Mouse (Mus musculus) G1E-ER4 (cell line): Measurements from ENCODE around the gene Drd3. TPM values are rescaled to one million over a fixed set of nuclear protein-coding genes. Genes with fewer than 3 reads are reported as not detected.

Source experiments
- GATA1 ChIP-seq: IDR thresholded peaks from one replicate; pipeline ENCODE4 v1.8.0; 2012; ENCODE audit warnings: low read length, inconsistent platforms
- polyA plus RNA-seq: library from polyadenylated mRNA; stranded (reverse); fragments of >175 nt; gene quantifications from 2 replicates; pipeline ENCODE4 v1.2.3, GENCODE M21; 2012

The Drd3 gene
- polyA plus RNA-seq: not detected in 2 replicates

DNA sequence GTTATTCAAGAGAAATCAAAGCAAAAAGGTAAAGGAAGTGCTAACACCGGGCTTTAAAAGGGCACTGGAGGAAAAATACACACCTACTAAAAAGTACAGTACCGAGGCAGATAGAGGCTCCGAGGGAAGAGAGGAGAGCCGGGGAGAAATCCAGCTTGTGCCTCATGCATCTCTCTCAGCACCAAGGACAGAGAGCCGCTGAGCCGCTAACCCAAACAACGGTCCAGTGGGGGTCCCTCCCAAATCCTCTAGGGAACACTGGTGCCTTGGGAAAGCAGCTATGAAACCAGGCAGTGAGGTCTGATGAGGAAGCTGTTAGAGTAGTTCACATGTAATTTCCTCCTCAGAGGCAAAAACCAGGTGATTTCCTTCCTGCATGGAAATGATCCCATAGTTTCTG lies at the start of gene Drd3:
TSS of gene Drd3 (plus strand) at position 276 of the 400 bp plus-strand sequence.
- TF ChIP-seq GATA1: no peak

DNA sequence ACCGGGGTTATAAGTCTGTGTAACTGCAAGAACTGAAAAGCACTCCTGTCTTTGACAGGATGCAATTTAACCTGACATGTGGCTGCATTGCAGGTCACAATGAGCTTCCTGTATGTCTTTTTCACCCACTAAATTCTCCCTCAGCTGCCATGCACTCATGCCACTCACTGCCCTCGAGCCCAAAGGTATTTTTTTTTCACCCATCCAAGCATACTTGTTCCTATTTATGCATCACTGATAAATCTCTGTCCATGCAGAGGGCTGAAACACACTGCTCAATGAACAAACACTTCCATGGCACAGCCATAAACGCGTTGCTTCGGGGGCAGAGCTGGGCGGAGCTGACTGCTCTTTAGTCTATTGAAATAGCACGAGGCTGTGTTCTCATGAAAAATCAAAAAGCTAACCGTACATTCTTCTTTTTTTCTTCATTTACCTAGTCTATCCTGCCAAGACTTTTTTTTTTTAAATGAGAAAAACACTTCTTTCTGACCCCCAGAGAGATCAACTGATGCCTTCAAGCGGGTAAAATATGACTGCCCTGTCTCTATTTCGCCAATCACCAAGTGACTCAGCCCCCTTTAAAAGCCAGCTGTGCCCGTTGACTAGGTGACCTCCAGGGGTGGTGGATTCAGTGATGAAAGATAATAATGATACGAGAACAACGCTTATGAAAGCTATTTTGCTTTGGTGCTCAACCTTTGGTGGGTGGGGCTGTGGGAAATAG lies 45.3 kb upstream of the Drd3 start:
- no peak for TF ChIP-seq GATA1

DNA sequence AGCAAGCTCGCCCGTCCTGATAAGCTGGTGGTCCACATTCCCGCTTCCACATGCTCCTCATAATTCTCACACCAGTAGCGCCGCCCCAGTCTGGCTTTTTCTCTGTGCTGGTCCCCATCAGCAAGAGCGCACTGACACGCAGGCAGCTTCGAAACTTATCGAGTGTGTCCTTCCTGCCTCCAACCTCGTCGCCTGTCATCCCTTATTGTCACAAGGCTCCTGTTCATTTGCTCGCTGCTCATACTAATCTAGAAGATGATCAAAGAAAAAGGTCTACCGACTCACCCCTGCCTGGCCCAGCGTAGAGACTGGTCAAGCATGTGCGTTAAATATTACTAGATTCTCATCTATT lies 44.8 kb upstream of the Drd3 start:
- no peak for TF ChIP-seq GATA1

DNA sequence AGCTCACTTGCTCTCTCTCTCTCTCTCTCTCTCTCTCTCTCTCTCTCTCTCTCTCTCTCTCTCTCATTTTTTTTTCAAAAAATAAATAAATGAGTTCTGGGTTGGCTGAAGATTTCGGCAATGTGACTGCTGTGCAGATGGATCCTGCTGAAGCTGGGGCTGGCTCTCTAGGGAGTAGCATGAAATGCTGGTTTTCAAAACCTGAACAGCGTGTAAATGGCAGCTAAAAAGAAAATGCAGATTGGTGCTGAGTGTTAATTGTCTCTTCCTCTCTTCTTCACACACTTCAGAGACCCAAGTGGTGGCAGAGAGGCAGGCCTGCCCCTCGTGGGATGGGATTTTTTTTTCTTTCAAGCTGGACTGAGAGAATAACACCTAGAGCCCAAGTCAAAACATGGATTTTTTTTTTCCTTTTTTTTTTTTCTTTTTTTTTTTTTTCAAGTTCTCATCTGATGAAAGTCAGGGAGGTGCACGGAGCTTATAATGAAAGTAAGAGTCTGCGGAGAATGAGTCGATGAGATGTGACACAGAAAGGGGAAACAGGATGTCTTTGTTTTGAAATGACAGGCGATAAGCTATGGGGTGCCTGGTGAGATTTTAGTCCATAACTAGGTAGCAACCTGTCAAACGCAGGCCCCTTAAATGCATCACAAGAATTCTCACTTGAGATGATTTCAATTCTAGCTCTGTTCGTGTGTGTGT lies 44.2 kb upstream of the Drd3 start:
- no peak for TF ChIP-seq GATA1

DNA sequence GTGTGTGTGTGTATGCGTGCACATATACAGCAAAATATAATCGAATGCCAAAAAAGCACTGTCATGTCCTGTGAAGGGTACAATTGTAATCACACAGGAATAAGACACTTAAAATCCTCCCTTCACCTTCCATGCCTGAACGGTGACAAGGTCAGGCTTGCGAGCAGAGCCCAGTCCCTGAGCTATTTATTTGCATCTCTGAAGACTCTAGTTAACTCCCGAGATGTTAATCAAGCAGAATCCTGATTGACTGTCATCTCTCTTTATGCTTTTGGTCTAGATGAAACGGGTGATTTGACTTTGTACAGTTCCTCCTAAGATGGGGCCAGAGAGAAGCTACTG lies 43.7 kb upstream of the Drd3 start:
- no peak for TF ChIP-seq GATA1

DNA sequence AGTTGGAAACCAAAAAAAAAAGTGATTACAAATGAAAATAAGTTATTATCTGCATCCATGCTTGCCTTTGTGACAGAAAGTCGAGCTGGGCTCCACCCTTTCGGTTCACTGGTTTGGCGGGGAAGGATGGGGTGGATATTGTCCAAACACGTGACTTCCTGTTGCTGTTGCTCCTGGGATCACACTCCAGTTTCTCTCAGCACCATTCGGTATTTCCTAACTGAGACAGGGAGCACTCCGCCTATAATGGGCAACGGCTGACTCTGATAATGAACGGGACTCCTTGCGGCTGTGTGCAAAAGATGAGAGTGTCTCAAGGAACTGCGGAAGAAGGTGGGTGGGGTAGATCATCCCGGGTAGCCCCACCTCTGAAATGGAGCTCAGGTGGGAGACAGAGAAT lies 43.2 kb upstream of the Drd3 start:
- no peak for TF ChIP-seq GATA1

DNA sequence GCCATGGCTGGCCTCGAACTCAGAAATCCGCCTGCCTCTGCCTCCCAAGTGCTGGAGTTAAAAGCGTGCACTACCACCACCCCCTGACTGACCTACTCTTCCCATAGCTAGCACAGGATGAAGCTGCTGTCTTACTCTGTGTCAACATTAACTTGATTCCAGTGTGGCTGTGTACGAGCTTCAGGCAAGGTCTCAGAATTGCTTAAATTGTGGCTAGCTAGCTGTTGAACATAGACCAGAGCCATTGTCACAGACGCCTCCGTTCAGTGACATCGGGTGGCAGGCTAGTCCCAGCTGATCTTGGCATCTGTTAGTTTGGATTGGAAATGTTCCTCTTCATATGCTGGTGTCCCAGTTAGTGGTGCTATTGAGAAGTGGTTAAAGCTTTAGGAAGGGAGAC lies 42.5 kb upstream of the Drd3 start:
- no peak for TF ChIP-seq GATA1

DNA sequence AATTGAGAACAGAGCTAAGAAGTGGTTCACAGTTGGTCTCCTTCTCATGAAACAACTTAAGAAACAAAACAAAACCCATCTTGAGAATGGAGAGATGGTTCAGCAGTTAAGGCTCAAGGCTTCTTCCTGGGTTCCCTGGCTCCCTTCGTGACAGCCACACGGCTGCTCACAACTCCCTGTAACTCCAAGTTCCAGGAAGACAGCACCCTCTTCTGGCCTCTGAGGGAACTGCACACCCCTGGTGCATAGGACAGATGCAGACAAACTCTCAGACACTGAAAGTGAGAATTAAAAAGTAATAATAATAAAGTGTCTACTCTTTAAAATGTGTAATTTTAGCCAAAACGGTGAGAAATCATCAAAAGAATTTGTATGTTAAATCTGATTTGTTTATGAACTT lies 29.4 kb upstream of the Drd3 start:
- TF ChIP-seq GATA1: no peak

DNA sequence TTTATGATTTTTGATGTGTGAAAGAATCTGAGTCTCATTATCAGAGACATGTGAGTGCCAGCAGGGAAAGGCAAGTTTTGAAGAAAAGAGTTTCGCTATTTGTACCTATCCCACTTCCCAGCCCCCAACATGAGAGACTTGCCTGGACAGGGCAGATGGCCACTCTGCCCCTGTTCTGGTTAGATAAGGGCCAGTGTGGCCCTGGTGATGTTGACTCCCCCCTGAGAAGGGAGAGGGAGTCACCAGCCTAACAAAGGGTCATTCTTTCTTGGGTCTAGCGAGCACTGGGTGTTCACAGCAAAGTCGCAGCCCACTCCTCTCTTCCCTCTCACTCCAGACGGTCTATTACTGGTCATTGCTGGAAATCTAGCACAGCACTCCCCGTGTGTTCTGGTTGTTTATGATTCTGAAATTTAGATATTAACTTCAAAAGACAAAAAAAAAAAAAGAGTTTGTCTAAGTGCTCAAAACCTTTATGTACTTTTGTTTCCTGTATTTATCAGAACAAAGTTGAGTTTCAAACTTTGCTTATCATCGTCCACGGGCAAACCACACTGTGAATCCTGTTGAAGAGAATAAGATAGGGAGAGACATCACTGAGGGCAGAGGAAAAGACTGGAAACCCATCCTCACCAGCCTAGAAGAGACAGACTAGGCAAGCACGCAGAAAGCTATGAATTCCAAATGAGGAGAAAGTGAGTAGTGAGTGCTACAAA lies 24.2 kb upstream of the Drd3 start:
- no peak for TF ChIP-seq GATA1

DNA sequence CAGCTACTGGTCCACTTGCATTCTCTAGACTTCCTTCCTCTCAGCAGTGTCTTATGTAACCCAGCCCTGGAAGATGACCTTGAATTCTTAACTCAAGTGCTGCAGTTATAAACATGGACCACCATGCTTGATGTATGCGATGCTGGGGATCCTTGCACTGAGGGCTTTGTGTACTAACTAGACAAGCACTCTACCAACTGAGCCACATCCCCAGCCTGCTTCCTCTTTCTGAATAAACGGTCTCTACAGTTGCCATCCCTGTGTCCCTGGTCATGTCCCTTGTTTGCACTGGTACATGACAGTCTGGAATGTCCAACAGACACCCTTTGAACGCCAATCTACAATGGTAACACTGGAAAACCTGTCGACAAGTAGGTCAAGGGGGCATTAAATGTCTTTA lies 23.5 kb upstream of the Drd3 start:
- TF ChIP-seq GATA1: no peak

DNA sequence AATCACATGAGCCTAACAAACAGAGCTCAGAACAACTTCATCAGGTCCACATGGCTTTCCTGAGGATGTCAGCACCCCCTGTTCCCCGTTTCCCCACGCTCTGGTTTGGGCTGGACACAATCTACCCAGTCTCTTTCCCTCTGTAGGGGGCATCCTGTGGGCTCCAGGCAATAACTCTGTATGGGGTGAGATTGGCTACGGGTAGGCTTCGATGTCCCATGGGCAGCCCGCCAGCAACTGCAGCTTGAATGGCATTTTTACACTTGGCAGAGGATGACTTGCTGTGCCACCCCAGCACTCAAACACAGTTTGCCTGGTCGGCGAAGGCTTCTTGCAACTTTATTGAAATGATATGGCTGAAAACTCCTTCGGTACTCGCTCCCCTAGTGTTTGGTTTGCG lies 21.3 kb upstream of the Drd3 start:
- no peak for TF ChIP-seq GATA1

DNA sequence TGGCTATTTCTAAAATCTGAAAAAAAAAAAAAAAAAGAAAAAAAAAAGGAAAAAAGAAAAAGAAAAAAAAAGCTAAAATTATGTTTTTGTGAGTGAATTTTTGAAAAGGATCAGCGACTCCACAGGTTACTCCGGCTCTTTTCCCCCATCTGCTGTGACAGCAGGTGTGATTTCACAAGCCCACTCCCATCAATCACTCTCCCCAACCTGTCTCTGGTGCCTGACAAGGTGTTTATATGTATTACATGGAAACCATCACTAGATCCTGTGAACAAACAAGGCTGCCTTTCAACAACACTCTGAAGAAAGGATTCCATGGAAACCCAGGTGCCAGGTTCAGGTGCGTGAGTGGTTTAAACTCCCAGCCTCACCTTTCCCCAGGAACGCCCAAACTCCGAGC lies 20.9 kb upstream of the Drd3 start:
- TF ChIP-seq GATA1: no peak

DNA sequence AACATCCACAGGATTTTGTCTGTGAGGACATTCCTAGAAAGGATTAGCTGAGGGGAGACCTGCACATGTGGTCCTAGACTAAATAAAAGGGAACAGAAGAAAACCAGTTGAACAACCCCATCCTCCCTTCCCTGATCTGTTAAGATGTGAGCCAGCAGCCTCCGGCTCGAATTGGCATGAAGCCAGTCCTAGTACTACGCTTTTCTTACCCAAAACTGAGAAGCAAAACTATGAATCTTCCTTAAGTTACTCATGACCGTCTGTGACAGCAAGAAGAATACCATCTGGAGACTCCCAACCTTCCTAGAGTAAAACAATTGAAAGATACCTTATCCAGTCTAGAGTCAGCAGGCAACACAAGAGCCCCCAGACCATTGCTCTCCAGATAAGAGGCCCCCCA lies 15.9 kb upstream of the Drd3 start:
- TF ChIP-seq GATA1: no peak

DNA sequence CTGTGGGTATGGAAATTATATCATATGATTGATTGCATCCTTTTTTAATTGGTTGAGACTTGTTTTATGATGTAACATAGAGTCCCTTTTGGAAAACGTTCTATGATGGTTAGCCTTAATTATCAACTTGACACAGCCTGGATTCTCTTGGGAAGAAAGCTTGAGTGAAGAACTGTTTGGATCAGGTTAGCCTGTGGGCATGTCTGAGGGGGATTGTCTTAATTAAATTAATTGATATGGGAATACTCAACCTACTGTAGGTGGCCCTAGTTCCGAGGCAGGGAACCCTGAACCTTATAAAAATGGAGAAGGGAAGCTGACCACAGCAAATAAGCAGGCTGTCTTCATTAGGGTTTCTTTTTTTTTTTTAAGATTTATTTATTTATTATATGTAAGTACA lies 12.9 kb upstream of the Drd3 start:
- no peak for TF ChIP-seq GATA1

DNA sequence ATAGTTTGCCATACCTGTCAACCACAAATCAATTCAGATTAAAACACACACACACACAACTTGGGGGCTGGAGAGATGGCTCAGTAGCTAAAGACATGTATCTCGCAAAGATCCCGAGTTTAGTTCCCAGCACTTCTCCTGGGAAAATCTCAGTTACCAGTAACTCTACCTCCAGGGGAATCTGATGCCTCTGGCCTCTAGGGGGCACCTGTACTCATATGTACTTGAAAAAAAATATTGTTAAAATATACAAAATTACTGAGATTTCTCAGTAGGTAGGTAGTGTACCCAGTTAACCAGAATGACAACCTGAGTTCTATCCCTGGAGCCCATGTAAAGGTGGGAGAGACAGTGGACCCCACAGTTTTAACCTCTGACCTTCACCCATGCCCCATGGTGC lies 5.4 kb upstream of the Drd3 start:
- no peak for TF ChIP-seq GATA1

DNA sequence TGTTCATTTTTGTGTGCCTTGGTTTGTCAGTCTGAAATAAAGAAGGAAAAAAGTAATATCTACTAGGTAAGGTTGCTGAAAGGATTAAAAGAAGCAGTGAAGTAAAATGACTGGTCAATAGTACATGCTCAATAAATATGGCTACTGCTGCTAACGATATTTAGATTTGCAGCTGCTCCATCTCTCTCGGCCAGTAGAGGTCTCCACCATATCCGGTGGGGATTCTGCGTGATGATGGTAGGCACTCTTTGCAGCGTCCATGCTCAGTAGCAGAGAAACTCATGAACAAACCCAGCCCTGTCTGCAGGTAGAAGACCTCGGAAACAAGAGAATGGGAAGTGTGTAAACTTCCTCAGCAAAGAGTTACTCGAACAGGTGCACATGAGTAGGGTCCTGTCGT lies 926 bp upstream of the Drd3 start:
- no peak for TF ChIP-seq GATA1

DNA sequence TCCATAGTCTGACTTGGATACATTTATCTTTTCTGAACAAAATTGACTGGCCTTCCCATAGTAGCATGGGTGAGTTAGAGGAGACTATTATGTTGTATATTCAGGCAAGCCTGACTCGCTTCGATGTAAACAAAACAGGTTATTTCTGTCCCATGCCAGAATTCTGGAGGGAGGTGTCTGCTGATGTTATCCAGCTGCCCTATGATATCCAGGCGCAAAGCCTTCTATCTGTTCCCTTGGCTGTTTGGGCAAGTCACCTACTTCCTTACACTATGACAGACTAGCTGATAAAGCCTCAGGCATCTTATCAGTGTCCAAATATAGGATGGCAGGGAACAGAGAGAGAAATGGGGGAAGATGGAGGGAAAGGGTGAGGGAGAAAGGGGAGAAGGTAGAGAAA lies 18.5 kb downstream of the Drd3 start:
- no peak for TF ChIP-seq GATA1

DNA sequence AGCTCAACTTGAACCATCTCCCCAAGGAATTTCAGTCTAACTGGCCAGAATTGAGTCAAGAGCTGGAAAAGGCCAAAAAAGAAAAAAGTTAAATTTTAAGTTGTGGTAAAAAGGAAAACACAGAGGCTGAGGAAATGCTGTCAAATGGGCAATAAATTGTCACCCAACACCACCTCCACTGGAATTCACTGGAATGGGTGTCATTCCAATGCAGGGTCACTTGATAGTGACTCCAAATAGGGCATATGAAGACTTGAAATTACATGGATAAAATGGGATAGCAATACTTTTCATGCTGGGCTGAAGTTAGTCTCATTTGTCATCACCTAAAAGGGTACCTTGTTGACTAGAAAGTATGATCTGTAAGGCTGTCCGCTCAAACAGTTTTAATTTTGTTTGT lies 18.9 kb downstream of the Drd3 start:
- TF ChIP-seq GATA1: no peak
